Mouse (Mus musculus) kidney, embryonic 14.5 days (tissue): ENCODE measurements at regions not wholly inside any gene's neighbourhood (a gene's known extent, or its start where the extent isn't known, plus 50 kb on each side); places are given as distances from the start of the nearest gene placed in this dataset.

ENCODE experiments used
- ATAC-seq: fragments of 200-750 bp; cut with Nextera tagmentation; 2 replicates; pipeline ENCODE4 v1.8.0; 2017; ENCODE audit warnings: moderate number of reproducible peaks, mild to moderate bottlenecking, moderate TSS enrichment, moderate library complexity; ENCODE audit not compliant: low FRiP score, low TSS enrichment
- H3K27ac ChIP-seq: fragments of 300-500 bp; sonication (generic); 2 replicates; pipeline ENCODE4 v1.5.1; 2014; ENCODE audit warnings: low read depth, mild to moderate bottlenecking, low read length, moderate library complexity, mixed read lengths
- H3K27me3 ChIP-seq: fragments of 300-500 bp; sonication (generic); 2 replicates; pipeline ENCODE4 v1.6.1; 2014; ENCODE audit warnings: mild to moderate bottlenecking, low read length; ENCODE audit not compliant: control insufficient read depth, insufficient read depth
- H3K36me3 ChIP-seq: fragments of 300-500 bp; sonication (generic); 2 replicates; pipeline ENCODE4 v1.6.1; 2014; ENCODE audit warnings: low read length, mixed read lengths; ENCODE audit not compliant: control insufficient read depth, insufficient read depth
- H3K4me1 ChIP-seq: fragments of 300-500 bp; sonication (generic); 2 replicates; pipeline ENCODE4 v1.6.1; 2014; ENCODE audit warnings: low read length, mixed read lengths; ENCODE audit not compliant: control insufficient read depth, insufficient read depth
- H3K4me2 ChIP-seq: fragments of 300-500 bp; sonication (generic); replicated peaks from 2 replicates; pipeline ENCODE4 v1.6.1; 2014; ENCODE audit warnings: low read depth, mild to moderate bottlenecking, low read length
- H3K4me3 ChIP-seq: fragments of 300-500 bp; sonication (generic); 2 replicates; pipeline ENCODE4 v1.5.1; 2014; ENCODE audit warnings: mild to moderate bottlenecking, low read length
- H3K9ac ChIP-seq: fragments of 300-500 bp; sonication (generic); 2 replicates; pipeline ENCODE4 v1.6.1; 2014; ENCODE audit warnings: low read depth, mild to moderate bottlenecking, low read length, moderate library complexity
- H3K9me3 ChIP-seq: fragments of 300-500 bp; sonication (generic); 2 replicates; pipeline ENCODE4 v1.6.1; 2016; ENCODE audit warnings: low read length; ENCODE audit not compliant: control insufficient read depth
- WGBS: fragments of 180-500 bp; shearing (Covaris S2); extraction: QIAGEN DNeasy Blood & Tissue Kit; methylation state at CpG from one replicate; pipeline ENCODE4 v1.1.7; 2014; 5-methylcytosine and 5-hydroxymethylcytosine counted together

DNA sequence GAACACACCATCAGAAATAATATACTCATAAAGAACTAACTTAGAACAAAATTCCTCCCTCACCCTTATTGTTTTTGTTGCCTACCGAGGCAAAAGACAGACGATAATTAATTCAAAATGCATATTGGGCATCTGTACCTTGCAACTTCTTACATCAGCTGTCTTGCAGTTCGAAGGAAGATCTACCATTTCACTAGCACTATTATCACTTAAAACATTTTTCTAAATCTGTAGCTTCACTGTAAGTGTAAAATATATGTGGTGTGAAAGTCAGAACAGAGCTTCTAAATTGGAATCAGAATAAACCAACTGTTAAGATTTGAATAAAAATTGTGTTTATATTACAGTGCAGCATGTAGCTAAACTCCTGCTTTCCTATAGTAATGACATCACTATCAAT, 562.4 kb upstream of the Atp10a start:
- no peaks in the 10 kb centered on the region for H3K27me3 ChIP-seq
- H3K4me2 ChIP-seq: no peak overlapping the region
- H3K9me3 ChIP-seq: no peaks in the 10 kb centered on the region
- no peaks in the 10 kb centered on the region for H3K36me3 ChIP-seq
- WGBS: 83% methylated on average over 3 of the region's 3 CpGs
- ATAC-seq: no peak
- no peaks in the 10 kb centered on the region for H3K4me1 ChIP-seq
- H3K9ac ChIP-seq: no peak overlapping the region
- no peak overlapping the region for H3K27ac ChIP-seq
- H3K4me3 ChIP-seq: no peak overlapping the region

- H3K36me3 ChIP-seq: no peaks in the 10 kb centered on the region
- H3K9ac ChIP-seq: no peak overlapping the region
- no peak overlapping the region for H3K4me2 ChIP-seq
- H3K27ac ChIP-seq: no peak overlapping the region
- no peaks in the 10 kb centered on the region for H3K4me1 ChIP-seq
- 75% methylated on average over 2 of the region's 2 CpGs for WGBS
- no peaks in the 10 kb centered on the region for H3K27me3 ChIP-seq
- H3K4me3 ChIP-seq: no peak overlapping the region
- no peak for ATAC-seq
- H3K9me3 ChIP-seq: no peaks in the 10 kb centered on the region
Measured at GRCm38 (mm10) chr7:58078825-58079224, 569.0 kb upstream of the Gabra5 start.

GRCm38 (mm10) chr7:58032975-58033374, 523.1 kb upstream of the Gabra5 start:
- Histone ChIP-seq H3K9me3 (no peaks in the 10 kb centered on the region), H3K4me2 (no peak overlapping the region), H3K9ac (no peak overlapping the region), H3K36me3 (no peaks in the 10 kb centered on the region), H3K4me3 (no peak overlapping the region), H3K27ac (no peak overlapping the region), H3K4me1 (no peaks in the 10 kb centered on the region), H3K27me3 (no peaks in the 10 kb centered on the region)
- 77% methylated on average over 1 of the region's 1 CpGs for WGBS
- ATAC-seq: no peak

GRCm38 (mm10) chr7:58032111-58032510, 522.3 kb upstream of the Gabra5 start:
- Histone ChIP-seq H3K36me3 (no peaks in the 10 kb centered on the region), H3K4me2 (no peak overlapping the region), H3K27me3 (no peaks in the 10 kb centered on the region), H3K27ac (no peak overlapping the region), H3K4me1 (no peaks in the 10 kb centered on the region), H3K9ac (no peak overlapping the region), H3K9me3 (no peaks in the 10 kb centered on the region), H3K4me3 (no peak overlapping the region)
- no peak for ATAC-seq
- 83% methylated on average over 1 of the region's 1 CpGs for WGBS

GRCm38 (mm10) chr7:57992406-57993223, 482.8 kb upstream of the Gabra5 start:
- 57% methylated on average over 11 of the region's 11 CpGs for WGBS
- no peaks in the 10 kb centered on the region for H3K27me3 ChIP-seq
- no peak overlapping the region for H3K9ac ChIP-seq
- ATAC-seq: peak; percentile 62; the same call in 1 of the 2 replicates
- H3K27ac ChIP-seq: no peak overlapping the region
- no peaks in the 10 kb centered on the region for H3K4me1 ChIP-seq
- no peaks in the 10 kb centered on the region for H3K9me3 ChIP-seq
- H3K4me2 ChIP-seq: no peak overlapping the region
- no peak overlapping the region for H3K4me3 ChIP-seq
- no peaks in the 10 kb centered on the region for H3K36me3 ChIP-seq

GRCm38 (mm10) chr7:57983192-57983591, 473.3 kb upstream of the Gabra5 start:
- Histone ChIP-seq H3K4me3 (no peak overlapping the region), H3K36me3 (no peaks in the 10 kb centered on the region), H3K9ac (no peak overlapping the region), H3K4me1 (no peaks in the 10 kb centered on the region), H3K9me3 (no peaks in the 10 kb centered on the region), H3K4me2 (no peak overlapping the region), H3K27me3 (no peaks in the 10 kb centered on the region), H3K27ac (no peak overlapping the region)
- peak; percentile 87; the same call in 1 of the 2 replicates for ATAC-seq

GRCm38 (mm10) chr7:57966216-57966615, 456.4 kb upstream of the Gabra5 start:
- Histone ChIP-seq H3K4me1 (no peaks in the 10 kb centered on the region), H3K4me3 (no peak overlapping the region), H3K27me3 (no peaks in the 10 kb centered on the region), H3K36me3 (no peaks in the 10 kb centered on the region), H3K9me3 (no peaks in the 10 kb centered on the region), H3K27ac (no peak overlapping the region), H3K9ac (no peak overlapping the region), H3K4me2 (no peak overlapping the region)
- ATAC-seq: no peak

DNA sequence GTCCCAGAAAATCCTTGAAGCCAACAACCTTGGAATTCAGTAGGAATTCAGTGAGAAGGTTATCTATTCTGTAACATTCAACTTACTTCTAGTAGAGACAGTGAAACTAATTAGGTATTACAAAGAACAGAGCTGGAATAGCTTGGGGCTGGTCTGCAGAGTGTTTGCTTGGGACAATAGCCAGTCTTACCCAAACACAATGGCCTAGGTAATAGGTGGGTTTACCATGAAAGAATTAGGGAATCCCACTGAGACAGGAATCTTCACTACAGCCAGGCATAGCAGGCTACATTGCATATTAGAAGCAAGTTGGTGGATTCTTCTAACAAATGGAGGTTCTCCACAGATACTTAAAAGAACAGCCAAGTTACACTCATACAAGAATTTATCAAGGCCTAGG, 449.0 kb upstream of the Gabra5 start:
- Histone ChIP-seq H3K27me3 (no peaks in the 10 kb centered on the region), H3K27ac (no peak overlapping the region), H3K36me3 (no peaks in the 10 kb centered on the region), H3K4me1 (no peaks in the 10 kb centered on the region), H3K4me2 (no peak overlapping the region), H3K9ac (no peak overlapping the region), H3K9me3 (no peaks in the 10 kb centered on the region), H3K4me3 (no peak overlapping the region)
- no peak for ATAC-seq
